Mouse (Mus musculus) liver, embryonic 14.5 days (tissue): ENCODE data around the gene Sit1.

ENCODE experiments used
- CTCF ChIP-seq: IDR thresholded peaks from 2 replicates; pipeline ENCODE4 v1.5.1; 2016; ENCODE audit warnings: antibody characterized with exemption, low read depth, control low read depth
- EP300 ChIP-seq: IDR thresholded peaks from 2 replicates; pipeline ENCODE4 v1.6.1; 2016; ENCODE audit warnings: antibody characterized with exemption, low read depth

GRCm38 (mm10) chr4:43512653-43513052 lies 29.1 kb upstream of the Sit1 start:
- TF ChIP-seq CTCF (no peak), EP300 (no peak)
